Mouse (Mus musculus): ENCODE results near the gene Acsm3.

The Acsm3 gene

DNA sequence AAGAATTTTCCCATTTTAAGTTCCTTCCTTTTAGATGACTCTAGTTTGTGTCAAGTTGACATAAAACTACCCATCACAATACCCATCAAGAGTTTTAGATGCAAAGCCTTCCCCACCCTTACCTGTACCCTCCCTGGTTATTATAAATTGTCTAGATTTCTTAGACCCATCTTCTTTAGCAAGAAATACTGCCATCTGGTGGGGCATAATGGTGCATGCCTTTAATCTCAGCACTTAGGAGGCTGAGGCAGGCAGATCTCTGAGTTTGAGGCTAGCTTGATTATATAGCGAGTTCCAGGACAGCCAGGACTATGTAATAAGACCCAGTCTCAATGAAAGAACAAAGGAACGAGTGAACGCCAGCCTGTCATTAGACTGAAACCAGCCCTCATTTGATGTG lies 39.8 kb downstream of the Acsm3 start:
- in situ Hi-C loops (cut with MseI, MboI), result no loop called here

DNA sequence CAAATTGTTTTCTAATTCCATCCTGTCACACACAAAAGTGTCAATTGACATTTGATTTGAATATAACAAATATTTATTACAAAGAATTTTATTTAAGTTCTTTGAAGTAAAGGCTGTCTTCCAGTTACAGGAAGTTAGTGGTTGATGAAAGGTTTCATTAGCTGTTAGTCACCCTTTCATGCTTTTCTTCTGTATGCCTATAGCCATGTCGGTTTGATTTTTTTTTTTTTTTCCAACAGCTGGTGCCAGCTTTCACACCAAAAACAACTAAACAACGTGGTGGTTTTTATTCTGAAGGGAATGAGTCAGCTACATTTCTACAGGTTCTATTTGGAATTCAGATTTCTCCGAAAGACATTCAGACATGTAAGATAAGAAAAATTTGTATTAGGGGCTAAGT lies 40.3 kb downstream of the Acsm3 start:
- in situ Hi-C loops (cut with MseI, MboI), result no loop called here

DNA sequence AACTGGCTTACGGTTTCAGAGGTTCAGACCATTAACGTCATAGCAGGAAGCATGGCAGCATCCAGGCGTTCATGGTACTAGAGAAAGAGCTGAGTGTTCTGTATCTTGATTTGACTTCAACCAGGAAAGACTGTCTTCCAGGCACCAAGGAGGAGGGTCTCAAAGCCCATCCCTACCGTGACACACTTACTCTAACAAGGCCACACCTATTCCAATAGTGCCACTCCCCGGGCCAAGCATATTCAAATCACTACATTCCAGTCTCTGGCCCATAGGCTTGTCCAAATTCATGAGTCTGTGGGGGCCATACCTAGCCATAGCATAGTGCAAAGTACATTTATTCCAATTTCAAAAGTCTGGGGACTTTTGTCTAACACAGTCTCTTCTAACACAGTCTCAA lies 46.7 kb downstream of the Acsm3 start:
- in situ Hi-C loops (cut with MseI, MboI), result no loop called here

DNA sequence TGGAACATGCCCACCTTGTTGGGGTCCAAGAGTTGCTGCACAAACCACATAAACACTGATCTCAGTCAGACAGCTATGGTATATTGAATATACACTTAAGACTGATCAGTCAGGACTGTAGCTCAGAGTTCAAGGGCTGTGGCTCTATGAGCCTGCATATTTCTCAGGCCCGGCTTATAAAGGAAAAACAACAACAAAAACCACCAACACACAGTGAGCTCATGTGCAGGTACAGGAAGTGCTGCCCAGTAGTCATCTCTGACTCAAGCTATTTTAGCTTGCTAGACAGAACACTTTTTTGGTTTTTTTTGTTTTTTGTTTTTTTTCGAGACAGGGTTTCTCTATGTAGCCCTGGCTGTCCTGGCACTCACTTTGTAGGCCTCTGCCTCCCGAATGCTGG lies 48.0 kb downstream of the Acsm3 start:
- in situ Hi-C loops (cut with MseI, MboI), result no loop called here

DNA sequence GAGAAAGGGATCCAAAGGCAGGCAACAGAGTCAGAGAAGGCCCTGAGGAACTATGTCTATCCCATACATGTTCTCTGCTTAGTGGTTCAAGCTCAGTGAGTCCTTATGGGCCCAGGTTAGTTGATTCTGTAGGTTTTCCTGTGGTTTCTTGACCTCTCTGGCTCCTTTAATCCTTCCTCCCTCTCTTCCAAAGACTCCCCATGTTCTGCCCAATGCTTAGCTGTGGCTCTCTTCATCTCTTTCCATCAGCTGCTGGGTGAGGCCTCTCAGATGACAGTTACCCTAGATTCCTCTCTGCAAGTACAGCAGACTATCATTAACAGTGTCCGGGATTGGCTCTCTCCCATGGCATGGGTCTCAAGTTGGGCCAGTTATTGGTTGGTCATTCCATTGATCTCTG lies 74.6 kb downstream of the Acsm3 start:
- in situ Hi-C loops (cut with MseI, MboI), result no loop called here

DNA sequence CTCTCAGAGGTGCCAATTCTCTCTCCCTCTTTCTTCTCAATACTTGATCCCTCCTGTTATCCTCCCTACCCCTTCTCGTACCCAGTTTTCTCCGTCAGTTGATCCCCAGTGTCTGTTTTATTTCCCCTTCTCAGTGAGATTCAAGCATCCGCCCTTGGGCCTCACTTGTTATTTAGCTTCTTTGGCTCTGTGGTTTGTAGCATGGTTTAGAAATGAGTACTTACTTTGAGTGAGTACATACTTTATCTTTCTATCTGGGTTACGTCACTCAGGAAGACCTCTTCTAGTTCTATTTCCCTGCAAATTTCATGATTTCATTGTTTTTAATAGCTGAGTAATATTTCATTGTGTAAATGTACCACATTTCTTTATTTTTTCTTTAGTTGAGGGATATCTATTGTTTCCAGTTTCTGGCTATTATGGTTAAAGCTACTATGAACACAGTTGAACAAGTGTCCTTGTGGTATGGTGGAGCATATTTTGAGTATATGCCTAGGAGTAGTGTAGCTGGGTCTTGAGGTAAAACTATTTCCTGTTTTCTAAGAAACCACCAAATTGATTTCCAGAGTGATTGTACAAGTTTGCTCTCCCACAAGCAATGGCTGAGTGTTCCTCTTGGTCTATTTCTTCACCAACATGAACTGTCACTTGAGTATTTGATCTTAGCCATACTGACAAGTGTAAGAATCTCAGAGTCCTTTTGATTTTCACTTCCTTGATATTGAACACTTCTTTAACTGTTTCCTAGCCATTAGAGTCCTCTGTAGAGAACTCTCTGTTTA lies 75.5 kb downstream of the Acsm3 start:
- in situ Hi-C loops (cut with MseI, MboI), result no loop called here

Data from mouse trophoblast stem cell (cell line).